Mouse (Mus musculus) olfactory bulb, adult 2 months (tissue): ENCODE measurements around the gene Luzp1.

Source experiments
- CTCF ChIP-seq: fragments of 200-500 bp; IDR thresholded peaks from 2 replicates; pipeline ENCODE4 v1.5.1; 2012; ENCODE audit warnings: low read depth, mild to moderate bottlenecking, low read length, moderate library complexity; ENCODE audit not compliant: insufficient read depth
- POLR2A ChIP-seq: fragments of 200-500 bp; IDR thresholded peaks from 2 replicates; pipeline ENCODE4 v1.6.1; 2012; ENCODE audit warnings: mild to moderate bottlenecking, low read depth, low read length, moderate library complexity; ENCODE audit not compliant: insufficient read depth

DNA sequence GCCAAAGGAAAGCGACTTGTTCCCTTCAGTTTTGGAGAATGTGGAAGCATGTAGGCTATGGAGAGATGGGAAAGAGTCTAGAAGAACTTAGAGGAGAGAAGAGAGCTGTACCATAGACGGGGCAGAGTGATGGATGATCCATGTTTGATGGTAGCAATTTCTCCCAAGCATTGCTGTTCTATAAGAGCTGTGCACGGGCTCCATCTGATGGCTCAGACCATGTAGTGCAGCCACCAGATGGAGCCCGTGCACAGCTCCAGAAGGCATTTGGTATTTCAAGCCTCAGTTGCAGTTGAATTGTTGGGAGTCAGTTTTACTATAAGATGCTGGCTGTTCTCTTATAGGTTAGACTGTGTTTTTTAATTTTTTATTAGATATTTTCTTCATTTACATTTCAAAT, 56.9 kb downstream of the Luzp1 start:
- no peak for TF ChIP-seq CTCF
- no peak for TF ChIP-seq POLR2A
